Mouse (Mus musculus) E14TG2a.4 (cell line): ENCODE results near the gene Pth.

Experiments used
- H3K27me3 ChIP-seq: 2 replicates; pipeline ENCODE4 v1.6.1; 2014; ENCODE audit warnings: low read length, control low read depth; ENCODE audit not compliant: insufficient read depth
- H3K36me3 ChIP-seq: 2 replicates; pipeline ENCODE4 v1.6.1; 2014; ENCODE audit warnings: low read length, control low read depth; ENCODE audit not compliant: insufficient read depth
- H3K4me1 ChIP-seq: replicated peaks from 2 replicates; pipeline ENCODE4 v1.6.1; 2014; ENCODE audit warnings: low read depth, low read length, control low read depth
- H3K4me3 ChIP-seq: replicated peaks from 2 replicates; pipeline ENCODE4 v1.5.1; 2014; ENCODE audit warnings: mild to moderate bottlenecking, low read length
- H3K9me3 ChIP-seq: 2 replicates; pipeline ENCODE4 v1.6.1; 2014; ENCODE audit warnings: low read length, control low read depth
- CTCF ChIP-seq: conservative IDR thresholded peaks from 2 replicates; pipeline ENCODE4 v1.5.1; 2014; ENCODE audit warnings: low read length
- NANOG ChIP-seq: IDR thresholded peaks from 2 replicates; pipeline ENCODE4 v1.6.1; 2014; ENCODE audit warnings: borderline replicate concordance, low read length, mixed read lengths
- POU5F1 ChIP-seq: IDR thresholded peaks from 2 replicates; pipeline ENCODE4 v1.6.1; 2014; ENCODE audit warnings: low read length, borderline replicate concordance

Gene Pth

DNA sequence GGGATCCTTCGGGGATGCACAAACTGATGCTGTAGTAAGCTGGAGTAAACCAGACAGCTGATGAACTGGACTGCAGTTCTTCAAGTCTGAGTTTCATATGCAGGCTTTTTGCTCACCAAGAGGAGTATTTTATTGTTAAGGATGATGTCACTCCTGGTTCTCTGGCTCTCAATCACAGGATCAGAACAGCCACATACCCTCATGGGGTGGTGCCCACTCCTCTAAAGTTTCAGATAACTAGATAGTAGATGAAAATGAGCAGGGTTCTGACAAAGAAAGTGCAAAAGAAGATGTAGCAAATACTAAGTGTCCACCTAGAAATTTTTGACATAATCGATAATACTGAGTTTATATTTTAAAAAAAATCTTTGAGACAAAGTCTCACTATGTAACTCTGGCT is at the start of gene Pth:
Gene Pth, minus strand, starts transcription at position 101 of the 400 bp plus-strand sequence.
- Histone ChIP-seq H3K36me3 (no peaks in the 10 kb centered on the region), H3K4me3 (no peak within 1 kb of the TSS), H3K4me1 (no peaks in the 10 kb centered on the region), H3K9me3 (no peaks in the 10 kb centered on the region), H3K27me3 (no peaks in the 10 kb centered on the region)
- no peak for TF ChIP-seq CTCF
- no peak for TF ChIP-seq NANOG
- no peak for TF ChIP-seq POU5F1

DNA sequence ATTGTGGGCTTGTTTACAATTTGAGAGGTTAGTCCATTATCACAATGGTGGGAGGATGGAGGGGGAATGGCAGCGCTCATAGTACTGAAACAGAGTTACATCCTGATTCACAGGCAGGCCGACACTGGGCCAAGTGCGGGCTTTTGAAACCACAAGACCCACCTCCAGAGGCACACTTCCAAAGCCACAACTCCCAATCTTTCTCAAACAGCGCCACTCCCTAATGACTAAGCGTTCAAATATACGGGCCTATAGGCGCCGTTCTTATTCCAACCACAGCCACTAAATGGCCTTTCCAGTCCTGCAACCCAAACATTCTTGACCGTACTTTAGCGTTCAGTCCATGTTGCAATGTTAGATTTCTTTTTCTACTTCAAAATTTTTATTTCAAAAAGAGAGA is 47.9 kb upstream of the Pth start:
- no peaks in the 10 kb centered on the region for H3K4me1 ChIP-seq
- H3K9me3 ChIP-seq = 0 out of 2 replicates have a peak, but pooled peaks cover 3% of the 10 kb centered on the region
- no peaks in the 10 kb centered on the region for H3K27me3 ChIP-seq
- H3K4me3 ChIP-seq = no peak overlapping the region
- TF ChIP-seq CTCF = no peak
- no peak for TF ChIP-seq POU5F1
- no peak for TF ChIP-seq NANOG
- H3K36me3 ChIP-seq = no peaks in the 10 kb centered on the region

DNA sequence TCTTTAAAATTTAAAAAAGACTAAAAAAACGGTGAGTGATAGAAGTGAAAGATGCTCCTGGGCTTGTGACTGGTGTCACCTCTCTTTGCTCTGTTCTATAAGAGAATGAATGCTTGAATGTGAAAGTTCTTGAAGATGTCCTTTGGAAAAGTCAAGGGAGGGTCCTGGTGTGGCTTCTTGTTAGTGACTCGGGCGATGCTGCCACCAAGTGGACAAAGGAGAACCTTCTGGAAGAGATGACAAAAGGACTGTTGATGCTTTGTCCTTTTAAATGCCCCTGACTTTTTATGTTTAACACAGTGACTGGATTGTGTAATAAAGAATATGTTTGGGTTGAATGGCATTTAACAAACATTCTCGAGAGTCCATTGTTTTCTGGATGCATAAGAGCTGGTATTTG is 45.9 kb upstream of the Pth start:
- Histone ChIP-seq H3K36me3 (no peaks in the 10 kb centered on the region), H3K27me3 (no peaks in the 10 kb centered on the region), H3K4me1 (peaks cover 3% of the 10 kb centered on the region), H3K4me3 (no peak overlapping the region), H3K9me3 (no peaks in the 10 kb centered on the region)
- TF ChIP-seq NANOG (no peak), POU5F1 (no peak), CTCF (peak; percentile 40)

DNA sequence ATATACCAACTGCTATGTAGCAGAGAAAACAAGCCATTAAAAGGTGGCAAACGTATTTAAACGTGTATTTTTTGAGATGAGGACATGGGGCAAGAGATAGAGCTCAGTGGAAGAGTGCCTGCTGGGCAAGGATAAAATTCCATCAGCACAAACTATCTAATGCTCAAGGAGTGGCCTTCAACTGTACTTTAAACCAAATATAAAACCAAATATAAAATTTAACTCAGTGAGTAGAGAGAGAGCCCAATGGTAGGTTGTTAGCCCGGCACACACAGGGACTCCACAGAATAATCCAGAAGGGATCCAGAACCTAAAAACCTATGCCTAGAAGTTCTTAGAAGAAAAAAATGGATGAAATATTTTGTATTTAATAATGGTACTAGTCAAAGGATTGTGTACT is 45.1 kb upstream of the Pth start:
- no peak for TF ChIP-seq NANOG
- TF ChIP-seq CTCF = no peak
- TF ChIP-seq POU5F1 = no peak
- Histone ChIP-seq H3K9me3 (no peaks in the 10 kb centered on the region), H3K36me3 (no peaks in the 10 kb centered on the region), H3K4me1 (peaks cover 3% of the 10 kb centered on the region), H3K27me3 (no peaks in the 10 kb centered on the region), H3K4me3 (no peak overlapping the region)

DNA sequence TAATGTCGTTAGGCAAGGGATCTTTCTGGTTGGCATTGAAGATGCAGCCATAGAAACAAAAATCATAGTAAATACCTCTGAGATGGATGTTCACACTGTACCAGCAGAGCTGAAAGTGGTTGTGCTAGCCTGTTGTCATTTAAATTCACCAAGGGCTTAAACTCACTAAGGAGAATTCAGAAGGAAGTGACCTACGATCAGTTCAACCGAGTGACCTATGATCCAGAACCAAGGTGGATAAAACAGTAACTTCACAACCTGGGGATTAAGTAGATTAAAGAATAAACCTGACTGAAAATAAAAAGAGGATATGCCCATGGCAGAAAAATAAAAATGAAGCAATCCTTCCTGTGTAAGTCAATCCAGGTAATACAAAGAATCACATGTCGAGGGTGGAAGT is 44.5 kb upstream of the Pth start:
- H3K36me3 ChIP-seq = no peaks in the 10 kb centered on the region
- H3K9me3 ChIP-seq = no peaks in the 10 kb centered on the region
- no peaks in the 10 kb centered on the region for H3K27me3 ChIP-seq
- H3K4me3 ChIP-seq = no peak overlapping the region
- TF ChIP-seq CTCF = no peak
- no peak for TF ChIP-seq POU5F1
- no peak for TF ChIP-seq NANOG
- peaks cover 3% of the 10 kb centered on the region for H3K4me1 ChIP-seq

DNA sequence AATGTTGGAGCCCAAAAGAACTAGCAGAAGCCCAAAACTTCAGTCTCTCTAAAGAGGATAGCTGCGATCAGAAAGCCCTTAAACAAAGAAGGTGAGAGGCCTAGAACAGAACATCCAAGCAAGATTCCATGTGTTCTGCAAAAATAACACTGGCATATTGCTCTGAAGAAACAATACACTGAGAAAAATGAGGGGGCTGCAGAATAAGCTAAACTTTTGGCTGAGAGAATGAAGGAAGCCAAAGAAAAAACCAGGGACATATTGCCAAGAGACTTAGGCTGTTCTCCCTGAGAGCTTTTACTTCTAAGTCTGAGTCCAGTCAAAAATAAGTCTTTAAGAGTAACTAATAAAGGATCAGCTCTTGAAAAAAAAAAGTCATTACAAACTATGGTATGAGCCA is 32.4 kb upstream of the Pth start:
- H3K4me1 ChIP-seq = no peaks in the 10 kb centered on the region
- no peaks in the 10 kb centered on the region for H3K27me3 ChIP-seq
- H3K9me3 ChIP-seq = no peaks in the 10 kb centered on the region
- H3K36me3 ChIP-seq = no peaks in the 10 kb centered on the region
- TF ChIP-seq CTCF = no peak
- TF ChIP-seq POU5F1 = no peak
- no peak for TF ChIP-seq NANOG
- no peak overlapping the region for H3K4me3 ChIP-seq

DNA sequence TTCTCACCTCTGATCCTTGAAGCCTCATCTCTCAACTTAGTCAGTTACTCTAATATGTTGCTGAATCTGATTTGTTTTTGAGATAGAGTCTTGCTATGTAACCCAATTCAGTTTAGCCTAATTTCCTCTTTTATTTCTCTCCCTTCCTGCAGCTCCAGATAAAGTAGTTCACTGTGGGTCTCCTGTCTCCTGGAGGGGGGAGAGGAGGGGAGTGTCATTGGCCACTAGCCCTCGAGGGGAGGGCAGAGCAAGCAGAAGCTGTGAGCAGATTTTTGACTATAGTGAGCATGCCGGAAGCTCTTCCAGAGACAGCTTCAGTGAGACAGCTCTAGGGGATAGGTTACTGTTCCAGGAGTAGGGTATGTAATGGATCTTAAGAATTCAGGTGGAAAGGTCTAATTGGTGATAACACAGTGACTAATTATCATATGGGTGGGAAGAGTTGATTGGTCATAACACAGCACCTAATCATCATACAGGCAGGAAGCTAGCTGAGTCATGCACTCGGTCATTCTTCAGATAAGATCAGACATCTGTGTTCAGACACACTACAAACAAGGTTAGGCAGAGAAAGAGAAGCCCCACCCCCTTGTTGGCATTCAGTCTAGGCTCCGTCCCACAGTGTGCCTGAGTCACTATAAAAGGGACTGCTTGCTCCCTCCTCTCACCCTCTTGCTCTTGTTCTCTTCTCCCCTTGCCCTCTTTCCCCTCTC is 30.9 kb upstream of the Pth start:
- Histone ChIP-seq H3K4me1 (no peaks in the 10 kb centered on the region), H3K4me3 (no peak overlapping the region), H3K27me3 (no peaks in the 10 kb centered on the region), H3K36me3 (no peaks in the 10 kb centered on the region), H3K9me3 (no peaks in the 10 kb centered on the region)
- TF ChIP-seq NANOG = no peak
- TF ChIP-seq CTCF = no peak
- TF ChIP-seq POU5F1 = no peak

DNA sequence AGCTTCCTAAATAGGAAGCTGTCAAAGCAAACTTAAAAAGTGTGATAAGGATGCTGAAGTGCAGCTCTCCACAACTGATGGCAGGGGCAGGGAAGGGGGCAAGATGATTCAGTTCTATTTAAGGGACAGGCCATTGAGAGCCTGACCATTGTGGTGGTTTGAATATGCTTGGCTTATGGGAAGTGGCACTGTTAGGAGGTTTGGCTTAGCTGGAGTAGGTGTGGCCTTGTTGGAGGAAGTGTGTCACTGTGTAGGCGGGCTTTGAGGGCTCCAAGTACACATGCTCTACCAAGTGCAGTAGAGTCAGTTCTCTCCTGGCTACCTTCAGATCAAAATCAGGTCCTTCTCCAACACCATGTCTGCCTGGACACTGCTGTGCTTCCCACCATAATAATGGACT is 28.2 kb upstream of the Pth start:
- no peaks in the 10 kb centered on the region for H3K9me3 ChIP-seq
- peaks cover 4% of the 10 kb centered on the region; the same call in 1 of the 2 replicates for H3K27me3 ChIP-seq
- no peaks in the 10 kb centered on the region for H3K4me1 ChIP-seq
- TF ChIP-seq CTCF (no peak), NANOG (no peak), POU5F1 (no peak)
- no peak overlapping the region for H3K4me3 ChIP-seq
- H3K36me3 ChIP-seq = no peaks in the 10 kb centered on the region

DNA sequence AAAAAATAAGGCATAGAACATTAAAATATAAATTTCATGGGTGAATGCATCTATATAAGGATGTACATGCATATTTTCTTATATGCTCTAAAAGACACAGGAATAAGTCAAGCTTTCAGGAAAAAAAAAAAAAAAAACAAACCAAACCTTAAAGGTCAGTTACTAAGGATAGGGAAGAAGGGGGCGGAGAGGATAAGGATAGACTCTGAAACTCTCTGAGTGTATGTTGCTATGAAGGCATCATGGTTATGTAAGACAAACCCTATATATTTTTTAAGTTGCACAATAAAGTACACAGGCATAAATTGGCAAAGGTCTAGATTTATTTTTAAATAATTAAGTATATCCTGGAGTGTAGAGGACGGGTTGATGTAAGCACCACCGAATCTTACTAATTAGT is 26.9 kb upstream of the Pth start:
- Histone ChIP-seq H3K9me3 (no peaks in the 10 kb centered on the region), H3K27me3 (peaks cover 6% of the 10 kb centered on the region; the same call in 1 of the 2 replicates), H3K36me3 (no peaks in the 10 kb centered on the region), H3K4me1 (no peaks in the 10 kb centered on the region), H3K4me3 (no peak overlapping the region)
- no peak for TF ChIP-seq CTCF
- no peak for TF ChIP-seq POU5F1
